Mouse (Mus musculus): ENCODE data around the gene Rab3il1. TPM values are rescaled to one million over a fixed set of nuclear protein-coding genes. Genes with fewer than 3 reads are reported as not detected.

Rab3il1 gene
- total and polyA plus RNA-seq, 2 experiments = 3.1 to 3.8 TPM

- Histone ChIP-seq H3K27me3 (ENCODE audit: control insufficient read depth, insufficient read depth, low read length) (no peaks in the 10 kb centered on the region), H3K4me1 (ENCODE audit: control insufficient read depth, insufficient read depth, low read length) (peaks cover 2% of the 10 kb centered on the region), H3K36me3 (ENCODE audit: control insufficient read depth, insufficient read depth, low read length) (no peaks in the 10 kb centered on the region), H3K79me2 (ENCODE audit: control insufficient read depth, insufficient read depth, low read length) (no peaks in the 10 kb centered on the region), H3K4me3 (ENCODE audit: insufficient read depth, low read depth, low read length) (no peak overlapping the region), H3K9ac (ENCODE audit: low read depth, low read length) (no peak overlapping the region), H3K27ac (replicated peaks; ENCODE audit: insufficient read depth, low read depth, low read length) (no peak overlapping the region)
- TF ChIP-seq POLR2A (IDR thresholded peaks at IDR 0.05; ENCODE audit: extremely low read depth, insufficient read depth, low read length) (no peak), CTCF (IDR thresholded peaks at IDR 0.05; ENCODE audit: low read depth, low read length) (no peak)
- WGBS = 85% methylated on average over 4 of the region's 4 CpGs
- no peak for DNase-seq (ENCODE audit: extremely low read depth, low read depth, low spot score)
These were observed 14.7 kb downstream of the Rab3il1 start for GRCm38 (mm10) chr19:10016151-10016550.

GRCm38 (mm10) chr19:10017637-10018526 lies 16.4 kb downstream of the Rab3il1 start:
- TF ChIP-seq CTCF (IDR thresholded peaks at IDR 0.05; ENCODE audit: low read depth, low read length) (no peak), POLR2A (IDR thresholded peaks at IDR 0.05; ENCODE audit: extremely low read depth, insufficient read depth, low read length) (peak; percentile 63; the same call in 1 of the 2 replicates)
- Histone ChIP-seq H3K79me2 (ENCODE audit: control insufficient read depth, insufficient read depth, low read length) (no peaks in the 10 kb centered on the region), H3K36me3 (ENCODE audit: control insufficient read depth, insufficient read depth, low read length) (no peaks in the 10 kb centered on the region), H3K4me1 (ENCODE audit: control insufficient read depth, insufficient read depth, low read length) (peaks cover 3% of the 10 kb centered on the region), H3K27ac (replicated peaks; ENCODE audit: insufficient read depth, low read depth, low read length) (peak overlapping the region; percentile 26), H3K4me3 (ENCODE audit: insufficient read depth, low read depth, low read length) (peak overlapping the region; percentile 69), H3K9ac (ENCODE audit: low read depth, low read length) (peak overlapping the region; percentile 81), H3K27me3 (ENCODE audit: control insufficient read depth, insufficient read depth, low read length) (no peaks in the 10 kb centered on the region)
- peak; percentile 80 for DNase-seq (ENCODE audit: extremely low read depth, low read depth, low spot score)
- 6% methylated on average over 44 of the region's 44 CpGs for WGBS

- 4% methylated on average over 3 of the region's 3 CpGs for WGBS
These were observed 17.0 kb downstream of the Rab3il1 start for GRCm38 (mm10) chr19:10018527-10018818.

GRCm38 (mm10) chr19:10019214-10019760 lies 17.8 kb downstream of the Rab3il1 start:
- TF ChIP-seq POLR2A (IDR thresholded peaks at IDR 0.05; ENCODE audit: extremely low read depth, insufficient read depth, low read length) (no peak), CTCF (IDR thresholded peaks at IDR 0.05; ENCODE audit: low read depth, low read length) (no peak)
- no peak for DNase-seq (ENCODE audit: extremely low read depth, low read depth, low spot score)
- 84% methylated on average over 4 of the region's 4 CpGs for WGBS

More at GRCm38 (mm10) chr19:10018527-10018818, 17.0 kb downstream of the Rab3il1 start:
- Histone ChIP-seq H3K9ac (ENCODE audit: low read depth, low read length) (peak overlapping the region; percentile 81), H3K4me1 (ENCODE audit: control insufficient read depth, insufficient read depth, low read length) (peaks cover 4% of the 10 kb centered on the region), H3K79me2 (ENCODE audit: control insufficient read depth, insufficient read depth, low read length) (no peaks in the 10 kb centered on the region), H3K36me3 (ENCODE audit: control insufficient read depth, insufficient read depth, low read length) (no peaks in the 10 kb centered on the region), H3K27ac (replicated peaks; ENCODE audit: insufficient read depth, low read depth, low read length) (peak overlapping the region; percentile 26; the same call in 1 of the 2 replicates), H3K27me3 (ENCODE audit: control insufficient read depth, insufficient read depth, low read length) (no peaks in the 10 kb centered on the region), H3K4me3 (ENCODE audit: insufficient read depth, low read depth, low read length) (peak overlapping the region; percentile 69)
- TF ChIP-seq CTCF (IDR thresholded peaks at IDR 0.05; ENCODE audit: low read depth, low read length) = no peak
- no peak for TF ChIP-seq POLR2A (IDR thresholded peaks at IDR 0.05; ENCODE audit: extremely low read depth, insufficient read depth, low read length)
- no peak for DNase-seq (ENCODE audit: extremely low read depth, low read depth, low spot score)

GRCm38 (mm10) chr19:10021981-10022380 lies 20.5 kb downstream of the Rab3il1 start:
- H3K9ac ChIP-seq (ENCODE audit: low read depth, low read length) = no peak overlapping the region
- WGBS = 73% methylated on average over 2 of the region's 2 CpGs

More at GRCm38 (mm10) chr19:10019214-10019760, 17.8 kb downstream of the Rab3il1 start:
- Histone ChIP-seq H3K27ac (replicated peaks; ENCODE audit: insufficient read depth, low read depth, low read length) (no peak overlapping the region), H3K36me3 (ENCODE audit: control insufficient read depth, insufficient read depth, low read length) (no peaks in the 10 kb centered on the region), H3K27me3 (ENCODE audit: control insufficient read depth, insufficient read depth, low read length) (no peaks in the 10 kb centered on the region), H3K9ac (ENCODE audit: low read depth, low read length) (peak overlapping the region; percentile 81), H3K79me2 (ENCODE audit: control insufficient read depth, insufficient read depth, low read length) (no peaks in the 10 kb centered on the region), H3K4me1 (ENCODE audit: control insufficient read depth, insufficient read depth, low read length) (peaks cover 5% of the 10 kb centered on the region), H3K4me3 (ENCODE audit: insufficient read depth, low read depth, low read length) (peak overlapping the region; percentile 69)

More at GRCm38 (mm10) chr19:10021981-10022380, 20.5 kb downstream of the Rab3il1 start:
- no peak overlapping the region for H3K4me3 ChIP-seq (ENCODE audit: insufficient read depth, low read depth, low read length)
- no peak for DNase-seq (ENCODE audit: extremely low read depth, low read depth, low spot score)
- H3K4me1 ChIP-seq (ENCODE audit: control insufficient read depth, insufficient read depth, low read length) = peaks cover 11% of the 10 kb centered on the region
- no peaks in the 10 kb centered on the region for H3K27me3 ChIP-seq (ENCODE audit: control insufficient read depth, insufficient read depth, low read length)
- no peaks in the 10 kb centered on the region for H3K36me3 ChIP-seq (ENCODE audit: control insufficient read depth, insufficient read depth, low read length)
- H3K79me2 ChIP-seq (ENCODE audit: control insufficient read depth, insufficient read depth, low read length) = no peaks in the 10 kb centered on the region
- peak overlapping the region; percentile 12; the same call in 1 of the 2 replicates for H3K27ac ChIP-seq (replicated peaks; ENCODE audit: insufficient read depth, low read depth, low read length)
- no peak for TF ChIP-seq CTCF (IDR thresholded peaks at IDR 0.05; ENCODE audit: low read depth, low read length)
- no peak for TF ChIP-seq POLR2A (IDR thresholded peaks at IDR 0.05; ENCODE audit: extremely low read depth, insufficient read depth, low read length)
